Mouse (Mus musculus) liver, adult 2 months (tissue): ENCODE measurements around the gene Themis.

Experiments
- CTCF ChIP-seq: fragments of 200-500 bp; IDR thresholded peaks from 2 replicates; pipeline ENCODE4 v1.5.1; 2011; ENCODE audit warnings: low read depth, low read length, control low read depth
- POLR2A ChIP-seq: fragments of 200-500 bp; IDR thresholded peaks from 2 replicates; pipeline ENCODE4 v1.6.1; 2011; ENCODE audit warnings: low read length, control low read depth; ENCODE audit not compliant: insufficient read depth; ENCODE audit errors: extremely low read depth

GRCm38 (mm10) chr10:28737953-28738352 lies 69.8 kb downstream of the Themis start:
- TF ChIP-seq CTCF: no peak
- TF ChIP-seq POLR2A: no peak
